Mouse (Mus musculus) T-helper 17 cell (primary cell): ENCODE data around the gene Nubpl.
"Not testable (repeated sequence)": the region's sequence is repeated elsewhere in the genome, so short reads cannot be mapped to it uniquely, and the experiment has no call there.

ENCODE experiments used
- in situ Hi-C, 2 experiments: fragments of 300-600 bp; cut with MboI, MseI; formaldehyde crosslinking; loops; 1 replicate in 1 of 2; 2 replicates in 1 of 2; pipeline ENCODE4 v1.15.1; 2025; ENCODE audit warnings: high pct_unique_total_duplicates in 2 of 2

The Nubpl gene

GRCm38 (mm10) chr12:52097650-52098070 lies at the start of gene Nubpl:
Nubpl (plus strand) TSS chr12:52097737.
- in situ Hi-C loops: no loop called here

- in situ Hi-C loops: loop anchor here in 1 of 2 experiments (5.0 kb wide), 1 partner anchor 33 kb away; no protein-coding TSS in a partner anchor
Observed at GRCm38 (mm10) chr12:52049324-52049723, 48.2 kb upstream of the Nubpl start.

GRCm38 (mm10) chr12:52079296-52079695 lies 18.2 kb upstream of the Nubpl start:
- in situ Hi-C loops: not testable (repeated sequence)

- in situ Hi-C loops: no loop called here
Observed at GRCm38 (mm10) chr12:52097049-52097649, 388 bp upstream of the Nubpl start.

GRCm38 (mm10) chr12:52120276-52120675 lies 22.7 kb downstream of the Nubpl start:
- in situ Hi-C loops: loop anchor here in 1 of 2 experiments (10.0 kb wide), 1 partner anchor 645 kb away; no protein-coding TSS in a partner anchor

GRCm38 (mm10) chr12:52126407-52126806 lies 28.9 kb downstream of the Nubpl start:
- in situ Hi-C loops: loop anchor here in 1 of 2 experiments (10.0 kb wide), 1 partner anchor 638 kb away; no protein-coding TSS in a partner anchor

GRCm38 (mm10) chr12:52129072-52129471 lies 31.5 kb downstream of the Nubpl start:
- in situ Hi-C loops: loop anchor here in 1 of 2 experiments (10.0 kb wide), 1 partner anchor 636 kb away; no protein-coding TSS in a partner anchor

GRCm38 (mm10) chr12:52132256-52132655 lies 34.7 kb downstream of the Nubpl start:
- in situ Hi-C loops: no loop called here

GRCm38 (mm10) chr12:52138296-52138695 lies 40.8 kb downstream of the Nubpl start:
- in situ Hi-C loops: loop anchor here in 1 of 2 experiments (5.0 kb wide), 1 partner anchor 66 kb away; no protein-coding TSS in a partner anchor

GRCm38 (mm10) chr12:52146639-52147038 lies 49.1 kb downstream of the Nubpl start:
- in situ Hi-C loops: no loop called here

GRCm38 (mm10) chr12:52149448-52149847 lies 51.9 kb downstream of the Nubpl start:
- in situ Hi-C loops: no loop called here

- in situ Hi-C loops: no loop called here
Observed at GRCm38 (mm10) chr12:52152071-52152470, 54.5 kb downstream of the Nubpl start.

GRCm38 (mm10) chr12:52154906-52155305 lies 57.4 kb downstream of the Nubpl start:
- in situ Hi-C loops: no loop called here

GRCm38 (mm10) chr12:52164414-52164813 lies 66.9 kb downstream of the Nubpl start:
- in situ Hi-C loops: no loop called here

- in situ Hi-C loops: no loop called here
Observed at GRCm38 (mm10) chr12:52186205-52186793, 88.8 kb downstream of the Nubpl start.

GRCm38 (mm10) chr12:52186963-52187590 lies 89.5 kb downstream of the Nubpl start:
- in situ Hi-C loops: no loop called here

GRCm38 (mm10) chr12:52198471-52198870 lies 100.9 kb downstream of the Nubpl start:
- in situ Hi-C loops: no loop called here

- in situ Hi-C loops: no loop called here
Observed at GRCm38 (mm10) chr12:52209121-52209610, 111.6 kb downstream of the Nubpl start.

- in situ Hi-C loops: no loop called here
Observed at GRCm38 (mm10) chr12:52211144-52211543, 113.6 kb downstream of the Nubpl start.

- in situ Hi-C loops: no loop called here
Observed at GRCm38 (mm10) chr12:52214837-52215236, 117.3 kb downstream of the Nubpl start.

GRCm38 (mm10) chr12:52224954-52225353 lies 127.4 kb downstream of the Nubpl start:
- in situ Hi-C loops: no loop called here

GRCm38 (mm10) chr12:52228746-52229145 lies 131.2 kb downstream of the Nubpl start:
- in situ Hi-C loops: no loop called here
